Mouse (Mus musculus) kidney, postnatal 10 days (tissue): ENCODE measurements at regions not wholly inside any gene's neighbourhood (a gene's known extent, or its start where the extent isn't known, plus 50 kb on each side); places are given as distances from the start of the nearest gene placed in this dataset.

Source experiments
- DNase-seq: peaks from one replicate; pipeline ENCODE4 v3.0.0; 2021; ENCODE audit warnings: mixed read lengths

DNA sequence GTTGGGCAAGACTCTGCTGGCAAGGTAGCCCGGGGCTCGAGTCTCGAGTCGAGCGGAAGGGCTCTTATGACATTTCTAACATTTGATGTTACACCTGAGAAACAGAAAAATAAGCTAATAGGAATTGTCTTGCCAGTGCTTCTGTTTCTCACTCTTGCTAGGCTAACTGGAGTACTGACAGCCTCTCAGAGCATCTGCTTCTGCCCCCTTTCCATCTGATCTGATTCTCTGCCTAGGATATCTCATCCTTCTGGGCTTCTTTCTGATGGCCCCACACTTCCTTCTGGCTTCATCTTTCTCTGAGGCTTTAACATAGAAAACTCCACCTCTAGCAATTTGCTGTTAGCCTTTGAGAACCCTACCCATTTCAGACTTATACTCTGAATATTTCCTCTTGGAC lies 95.0 kb upstream of the Arhgef9 start:
- DNase-seq: no peak

DNA sequence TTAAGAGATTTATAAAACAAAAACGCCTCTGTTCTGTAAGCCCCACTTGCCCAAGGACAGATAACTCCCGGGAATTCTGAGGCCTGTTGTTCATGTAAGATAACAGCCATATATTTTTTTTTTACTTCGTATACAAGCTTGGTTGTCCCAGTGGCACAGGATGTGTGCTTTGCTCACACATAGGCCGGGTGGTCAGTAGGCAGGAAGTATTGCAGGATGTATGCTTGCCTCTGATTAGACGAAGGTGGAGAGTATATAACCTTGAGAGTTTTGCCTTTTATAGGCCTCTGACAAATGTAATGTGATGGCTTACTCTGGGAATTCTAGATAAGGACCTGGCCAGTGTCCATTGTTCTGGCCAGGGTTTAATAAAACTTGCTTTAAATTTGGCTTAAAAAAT lies 85.4 kb upstream of the Arhgef9 start:
- no peak for DNase-seq

DNA sequence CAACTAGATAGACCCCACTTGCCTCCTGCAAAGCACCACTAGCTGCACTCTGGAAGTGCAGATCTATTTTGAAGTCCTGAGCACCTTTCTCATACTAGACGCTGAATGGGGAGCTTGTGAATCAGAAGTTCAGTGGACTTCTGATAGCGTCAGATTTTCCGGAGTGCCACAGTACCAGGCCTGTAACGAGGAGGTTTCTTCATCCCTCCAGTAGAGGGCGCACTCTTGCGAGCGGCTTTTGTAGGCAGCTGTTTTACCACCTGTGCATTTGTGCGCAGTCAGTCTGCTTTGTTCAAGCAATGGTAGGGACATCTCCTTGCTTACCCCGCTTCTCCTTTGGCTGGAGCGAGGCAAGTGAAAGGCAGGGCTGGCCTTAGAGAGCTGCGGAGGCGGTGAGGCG lies 56.9 kb upstream of the Arhgef9 start:
- DNase-seq: peak; percentile 24
